ENCODE assay signal across 8 mouse cellular contexts in the genomic region with DNA sequence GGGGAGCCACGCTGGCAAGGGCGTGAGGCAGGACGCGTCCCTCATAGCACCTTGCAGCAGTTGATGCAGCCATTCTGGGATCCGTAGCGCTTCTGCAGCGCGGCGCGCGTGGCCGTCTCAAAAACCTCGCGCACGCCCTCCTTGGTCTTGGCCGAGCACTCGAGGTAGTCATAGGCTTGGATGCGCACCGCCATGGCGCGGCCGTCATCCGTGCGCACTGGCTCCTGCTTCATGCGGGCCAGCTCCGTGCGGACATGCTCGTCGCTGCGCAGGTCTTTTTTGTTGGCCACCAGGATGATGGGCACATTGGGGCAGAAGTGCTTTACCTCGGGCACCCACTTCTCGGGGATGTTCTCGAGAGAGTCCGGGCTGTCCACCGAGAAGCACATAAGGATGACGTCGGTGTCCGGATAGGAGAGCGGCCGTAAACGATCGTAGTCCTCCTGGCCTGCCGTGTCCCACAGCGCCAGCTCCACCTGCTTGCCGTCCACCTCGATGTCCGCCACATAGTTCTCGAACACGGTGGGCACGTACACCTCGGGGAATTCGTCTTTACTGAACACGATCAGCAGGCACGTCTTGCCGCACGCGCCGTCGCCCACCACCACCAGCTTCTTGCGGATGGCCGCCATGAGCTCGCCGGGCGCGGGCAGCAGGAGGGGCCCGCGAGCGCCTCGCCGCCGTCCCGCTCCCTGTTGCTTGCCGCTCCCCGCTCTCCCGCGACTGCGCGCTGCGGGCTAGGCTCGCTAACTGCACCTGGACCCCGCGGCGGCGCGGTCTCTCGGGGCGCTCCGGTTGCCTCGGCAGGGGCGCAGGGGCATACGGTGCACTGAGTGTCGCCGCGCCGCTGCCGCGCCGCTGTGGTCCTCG. TPM values are rescaled to one million over a fixed set of nuclear protein-coding genes. Genes with fewer than 3 reads are reported as not detected.
A peak's percentile ranks its signal among the peaks of the same experiment; 100 is the strongest.
DNase-seq lines count a peak whose midpoint lies in the region; ATAC-seq and TF ChIP-seq lines count a peak whose summit lies in the region.

No protein-coding gene starts in this region.

- peak overlapping the region; percentile 100 for H3K27ac ChIP-seq in forebrain, embryonic 13.5 days
- peak overlapping the region; percentile 100 for H3K27ac ChIP-seq in layer of hippocampus, adult 2 months

- peak overlapping the region; percentile 70; the same call in 1 of the 2 replicates for H3K4me3 ChIP-seq in G1E (ENCODE audit: low read depth, low read length)
- H3K4me3 ChIP-seq in forebrain, embryonic 13.5 days: peak overlapping the region; percentile 86
- peak overlapping the region; percentile 100 for H3K4me3 ChIP-seq in layer of hippocampus, adult 2 months

- no peak for TF ChIP-seq CTCF in G1E (IDR thresholded peaks at IDR 0.05; ENCODE audit: low read depth, low read length)
- no peak; the same call in 1 of the 2 replicates for TF ChIP-seq CTCF in layer of hippocampus, adult 2 months (conservative IDR thresholded peaks at IDR 0.05)

- no peak for ATAC-seq in G1E (ENCODE audit: extremely low read depth, insufficient number of reproducible peaks, low FRiP score, poor library complexity, severe bottlenecking)
- ATAC-seq in forebrain, embryonic 13.5 days: peak; percentile 68

- intact Hi-C loops in heart, postnatal 10 days (cut with DNase I): no loop called here

- H3K27me3 ChIP-seq in G1E (ENCODE audit: insufficient read depth, low read length): peaks cover 17% of the 10 kb centered on the region; the same call in 1 of the 2 replicates
- no peaks in the 10 kb centered on the region for H3K27me3 ChIP-seq in forebrain, embryonic 13.5 days

- peak overlapping the region; percentile 98 for H3K9ac ChIP-seq in forebrain, embryonic 13.5 days

- under 1% methylated on average over 97 of the region's 99 CpGs for WGBS in forebrain, embryonic 13.5 days

- H3K36me3 ChIP-seq in G1E (replicated peaks): no peaks in the 10 kb centered on the region
- H3K36me3 ChIP-seq in forebrain, embryonic 13.5 days (ENCODE audit: poor library complexity, severe bottlenecking): no peaks in the 10 kb centered on the region

- H3K4me1 ChIP-seq in G1E (ENCODE audit: insufficient read depth, low read depth, low read length): peaks cover 13% of the 10 kb centered on the region
- peaks cover 44% of the 10 kb centered on the region for H3K4me1 ChIP-seq in forebrain, embryonic 13.5 days

- no peak for DNase-seq in G1E (ENCODE audit: low spot score)
- peak; percentile 84 for DNase-seq in brain, adult 2 months (ENCODE audit: low read depth, low spot score)
- peak; percentile 80 for DNase-seq in heart, postnatal 10 days
- DNase-seq in layer of hippocampus, adult 2 months (ENCODE audit: low spot score in 2 of 2): peak; percentile 30 to 40
- peak; percentile 67 for DNase-seq in lung, postnatal 14 days
- peak; percentile 61 for DNase-seq in ovary, postnatal 36 days (ENCODE audit: low spot score)
- peak; percentile 49 to 58 for DNase-seq in urinary bladder, postnatal 36 days (ENCODE audit: low spot score in 2 of 2)

- H3K9me3 ChIP-seq in G1E (replicated peaks): peaks cover 15% of the 10 kb centered on the region
- H3K9me3 ChIP-seq in forebrain, embryonic 13.5 days (replicated peaks): no peaks in the 10 kb centered on the region

- H3K4me2 ChIP-seq in forebrain, embryonic 13.5 days: peak overlapping the region; percentile 73

RNA-seq across cellular contexts. Expression of gene Rhob, which starts 0.6 kb away (rescaled TPM):
- 0.92 and 2.2 TPM in 2 replicates for total RNA-seq in G1E (2014; fragmentation: Nextera tagmentation)
- total RNA-seq in G1E (2017): 0.27 and 0.29 TPM in 2 replicates
- polyA plus RNA-seq in G1E (2012): 0.14 and 0.21 TPM in 2 replicates
- polyA plus RNA-seq in forebrain, embryonic 13.5 days (2015; fragmentation: Nextera tagmentation; extraction: Ambion mirVana): 40.4 and 42.3 TPM in 2 replicates
- 100 to 1,000 TPM; 167 to 177 TPM for total RNA-seq in heart, postnatal 10 days (2021)
- total RNA-seq in layer of hippocampus, adult 2 months (2021): 100 to 1,000 TPM; 359 to 361 TPM

Comparison
In these comparisons a context has a peak if more than half of its experiments do, and no peak if none do; other contexts are left out.
1. RNA of gene Rhob, which starts 0.6 kb away (total RNA-seq): 359 to 361 TPM in layer of hippocampus, adult 2 months and 167 to 177 TPM in heart, postnatal 10 days; 0.27 to 2.2 TPM in G1E; every median in the first group is over 10 times any median in the second.
2. Peak in every context shown above with its lines, with median percentiles within 50 percentile points of each other: H3K4me3 ChIP-seq.